Mouse (Mus musculus) lung, postnatal 0 days (tissue): ENCODE data around the gene Irf9. TPM values are rescaled to one million over a fixed set of nuclear protein-coding genes. Genes with fewer than 3 reads are reported as not detected.
A peak's percentile ranks its signal among the peaks of the same experiment; 100 is the strongest.

Experiments used
- ATAC-seq: fragments of 200-750 bp; cut with Nextera tagmentation; 2 replicates; pipeline ENCODE4 v1.8.0; 2017; ENCODE audit warnings: moderate library complexity
- DNase-seq: peaks from one replicate; pipeline ENCODE4 v3.0.0-alpha.2; 2016; ENCODE audit warnings: low spot score
- H3K27ac ChIP-seq: fragments of 300-500 bp; sonication (generic); 2 replicates; pipeline ENCODE4 v1.5.1; 2014; ENCODE audit warnings: antibody characterized with exemption, mild to moderate bottlenecking, low read length, mixed read lengths
- H3K27me3 ChIP-seq: fragments of 300-500 bp; sonication (generic); replicated peaks from 2 replicates; pipeline ENCODE4 v1.6.1; 2014; ENCODE audit warnings: low read length, mixed read lengths; ENCODE audit not compliant: insufficient read depth
- H3K36me3 ChIP-seq: fragments of 300-500 bp; sonication (generic); 2 replicates; pipeline ENCODE4 v1.6.1; 2014; ENCODE audit warnings: low read length, mixed read lengths; ENCODE audit not compliant: insufficient read depth
- H3K4me1 ChIP-seq: fragments of 300-500 bp; sonication (generic); 2 replicates; pipeline ENCODE4 v1.6.1; 2014; ENCODE audit warnings: antibody characterized with exemption, low read depth, low read length, mixed read lengths; ENCODE audit not compliant: insufficient read depth
- H3K4me2 ChIP-seq: fragments of 300-500 bp; sonication (generic); replicated peaks from 2 replicates; pipeline ENCODE4 v1.6.1; 2014; ENCODE audit warnings: low read depth, mild to moderate bottlenecking, low read length, moderate library complexity, mixed read lengths
- H3K4me3 ChIP-seq: fragments of 300-500 bp; sonication (generic); 2 replicates; pipeline ENCODE4 v1.5.1; 2014; ENCODE audit warnings: low read depth, low read length
- H3K9ac ChIP-seq: fragments of 300-500 bp; sonication (generic); replicated peaks from 2 replicates; pipeline ENCODE4 v1.6.1; 2014; ENCODE audit warnings: low read depth, mild to moderate bottlenecking
- H3K9me3 ChIP-seq: fragments of 300-500 bp; sonication (generic); 2 replicates; pipeline ENCODE4 v1.6.1; 2016; ENCODE audit warnings: low read length, mixed read lengths
- CTCF ChIP-seq: IDR thresholded peaks from 2 replicates; pipeline ENCODE4 v1.5.1; 2016; ENCODE audit warnings: antibody characterized with exemption, mild to moderate bottlenecking
- EP300 ChIP-seq: IDR thresholded peaks from 2 replicates; pipeline ENCODE4 v1.6.1; 2016; ENCODE audit warnings: antibody characterized with exemption, mild to moderate bottlenecking, control low read depth
- WGBS: fragments of 180-500 bp; shearing (Covaris S2); extraction: QIAGEN DNeasy Blood & Tissue Kit; methylation state at CpG from one replicate; pipeline ENCODE4 v1.1.7; 2014; 5-methylcytosine and 5-hydroxymethylcytosine counted together
- polyA plus RNA-seq: library from polyadenylated mRNA; unstranded; fragments of >200 nt; fragmentation: Nextera tagmentation; extraction: Ambion mirVana; gene quantifications from 2 replicates; pipeline ENCODE4 v1.2.1, GENCODE M21; 2015

The Irf9 gene
- polyA plus RNA-seq, 1 experiment from 2014 or later = 29.5 TPM

- no peaks in the 10 kb centered on the region for H3K27me3 ChIP-seq
- WGBS = 49% methylated on average over 2 of the region's 2 CpGs
- no peak overlapping the region for H3K4me2 ChIP-seq
- ATAC-seq (no peak), DNase-seq (peak; percentile 61)
- TF ChIP-seq EP300 (no peak), CTCF (no peak)
- H3K4me1 ChIP-seq = no peaks in the 10 kb centered on the region; the same call in 1 of the 2 replicates
- H3K9me3 ChIP-seq = no peaks in the 10 kb centered on the region
- no peak overlapping the region for H3K9ac ChIP-seq
- H3K36me3 ChIP-seq = no peaks in the 10 kb centered on the region
- no peak overlapping the region for H3K27ac ChIP-seq
- no peak overlapping the region for H3K4me3 ChIP-seq
Measured at GRCm38 (mm10) chr14:55615876-55616275, 12.5 kb downstream of the Irf9 start.

GRCm38 (mm10) chr14:55616844-55617243 is 13.5 kb downstream of the Irf9 start:
- no peaks in the 10 kb centered on the region for H3K36me3 ChIP-seq
- H3K9me3 ChIP-seq = no peaks in the 10 kb centered on the region
- H3K27ac ChIP-seq = no peak overlapping the region
- WGBS = 72% methylated on average over 2 of the region's 2 CpGs
- no peak overlapping the region for H3K4me2 ChIP-seq
- ATAC-seq = no peak
- H3K4me3 ChIP-seq = no peak overlapping the region
- no peak overlapping the region for H3K9ac ChIP-seq
- DNase-seq = no peak
- no peak for TF ChIP-seq EP300
- TF ChIP-seq CTCF = no peak
- H3K4me1 ChIP-seq = no peaks in the 10 kb centered on the region; the same call in 1 of the 2 replicates
- H3K27me3 ChIP-seq = no peaks in the 10 kb centered on the region

GRCm38 (mm10) chr14:55617822-55618221 is 14.5 kb downstream of the Irf9 start, which contains the start of gene Rec8:
TSS of gene Rec8 (plus strand) at chr14:55618037.
- Histone ChIP-seq H3K4me3 (peak within 1 kb of the TSS; percentile 17; the same call in 1 of the 2 replicates), H3K27me3 (no peaks in the 10 kb centered on the region), H3K9ac (no peak within 1 kb of the TSS), H3K4me2 (peak within 1 kb of the TSS; percentile 48), H3K36me3 (no peaks in the 10 kb centered on the region), H3K27ac (no peak within 1 kb of the TSS), H3K4me1 (no peaks in the 10 kb centered on the region; the same call in 1 of the 2 replicates), H3K9me3 (no peaks in the 10 kb centered on the region)
- ATAC-seq = peak; percentile 91
- peak; percentile 87 for DNase-seq
- TF ChIP-seq EP300 (no peak), CTCF (peak; percentile 53)
- WGBS = 15% methylated on average over 21 of the region's 21 CpGs

- no peaks in the 10 kb centered on the region for H3K36me3 ChIP-seq
- peak overlapping the region; percentile 17; the same call in 1 of the 2 replicates for H3K4me3 ChIP-seq
- no peaks in the 10 kb centered on the region for H3K9me3 ChIP-seq
- H3K9ac ChIP-seq = no peak overlapping the region
- TF ChIP-seq CTCF = no peak
- no peak for TF ChIP-seq EP300
- no peak overlapping the region for H3K27ac ChIP-seq
- ATAC-seq = no peak
- peak overlapping the region; percentile 48 for H3K4me2 ChIP-seq
- H3K4me1 ChIP-seq = no peaks in the 10 kb centered on the region; the same call in 1 of the 2 replicates
- DNase-seq = no peak
- 23% methylated on average over 22 of the region's 22 CpGs for WGBS
- no peaks in the 10 kb centered on the region for H3K27me3 ChIP-seq
Measured at GRCm38 (mm10) chr14:55618486-55619195, 15.3 kb downstream of the Irf9 start.

- peaks cover 14% of the 10 kb centered on the region; the same call in 1 of the 2 replicates for H3K36me3 ChIP-seq
- no peak overlapping the region for H3K4me2 ChIP-seq
- no peaks in the 10 kb centered on the region for H3K4me1 ChIP-seq
- no peak overlapping the region for H3K9ac ChIP-seq
- no peak overlapping the region for H3K27ac ChIP-seq
- H3K27me3 ChIP-seq = no peaks in the 10 kb centered on the region
- TF ChIP-seq CTCF (no peak), EP300 (no peak)
- DNase-seq (no peak), ATAC-seq (no peak)
- H3K4me3 ChIP-seq = no peak overlapping the region
- no peaks in the 10 kb centered on the region for H3K9me3 ChIP-seq
- 89% methylated on average over 26 of the region's 27 CpGs for WGBS
Measured at GRCm38 (mm10) chr14:55628077-55628827, 24.9 kb downstream of the Irf9 start.

- 0 out of 2 replicates have a peak, but pooled peaks have one; percentile 13 for ATAC-seq
- DNase-seq = no peak
Measured at GRCm38 (mm10) chr14:55629312-55629711, 25.9 kb downstream of the Irf9 start.

More at GRCm38 (mm10) chr14:55629312-55629711, 25.9 kb downstream of the Irf9 start:
- 50% methylated on average over 5 of the region's 5 CpGs for WGBS
- no peak overlapping the region for H3K9ac ChIP-seq
- H3K36me3 ChIP-seq = peaks cover 14% of the 10 kb centered on the region; the same call in 1 of the 2 replicates
- no peaks in the 10 kb centered on the region for H3K4me1 ChIP-seq
- H3K9me3 ChIP-seq = no peaks in the 10 kb centered on the region
- no peak overlapping the region for H3K27ac ChIP-seq
- TF ChIP-seq CTCF (peak; percentile 86), EP300 (no peak)
- H3K27me3 ChIP-seq = no peaks in the 10 kb centered on the region
- H3K4me2 ChIP-seq = no peak overlapping the region
- H3K4me3 ChIP-seq = no peak overlapping the region
